Mouse (Mus musculus) lung, embryonic 16.5 days (tissue): Measurements from ENCODE around the gene F12. TPM values are rescaled to one million over a fixed set of nuclear protein-coding genes. Genes with fewer than 3 reads are reported as not detected.
"Not testable (repeated sequence)": the region's sequence is repeated elsewhere in the genome, so short reads cannot be mapped to it uniquely, and the experiment has no call there.

Experiments
- ATAC-seq: fragments of 200-750 bp; cut with Nextera tagmentation; 2 replicates; pipeline ENCODE4 v1.8.0; 2017; ENCODE audit warnings: low read depth, mild to moderate bottlenecking, moderate library complexity
- H3K27ac ChIP-seq: fragments of 300-500 bp; sonication (generic); 2 replicates; pipeline ENCODE4 v1.5.1; 2014; ENCODE audit warnings: mild to moderate bottlenecking, control low read depth, low read length
- H3K27me3 ChIP-seq: fragments of 300-500 bp; sonication (generic); 2 replicates; pipeline ENCODE4 v1.6.1; 2014; ENCODE audit warnings: low read depth, low read length, mixed read lengths; ENCODE audit not compliant: control insufficient read depth, insufficient read depth
- H3K36me3 ChIP-seq: fragments of 300-500 bp; sonication (generic); 2 replicates; pipeline ENCODE4 v1.6.1; 2014; ENCODE audit warnings: low read length; ENCODE audit not compliant: control insufficient read depth, insufficient read depth
- H3K4me1 ChIP-seq: fragments of 300-500 bp; sonication (generic); replicated peaks from 2 replicates; pipeline ENCODE4 v1.6.1; 2014; ENCODE audit warnings: low read length, mixed read lengths; ENCODE audit not compliant: control insufficient read depth, insufficient read depth
- H3K4me2 ChIP-seq: fragments of 300-500 bp; sonication (generic); 2 replicates; pipeline ENCODE4 v1.6.1; 2014; ENCODE audit warnings: low read depth, low read length, control low read depth
- H3K4me3 ChIP-seq: fragments of 300-500 bp; sonication (generic); 2 replicates; pipeline ENCODE4 v1.5.1; 2014; ENCODE audit warnings: mild to moderate bottlenecking, low read length, control low read depth
- H3K9ac ChIP-seq: fragments of 300-500 bp; sonication (generic); 2 replicates; pipeline ENCODE4 v1.6.1; 2014; ENCODE audit warnings: low read length, control low read depth
- H3K9me3 ChIP-seq: fragments of 300-500 bp; sonication (generic); 2 replicates; pipeline ENCODE4 v1.6.1; 2016; ENCODE audit warnings: low read length; ENCODE audit not compliant: control insufficient read depth
- WGBS: fragments of 180-500 bp; shearing (Covaris S2); extraction: QIAGEN DNeasy Blood & Tissue Kit; methylation state at CpG from one replicate; pipeline ENCODE4 v1.1.7; 2014; 5-methylcytosine and 5-hydroxymethylcytosine counted together
- polyA plus RNA-seq: library from polyadenylated mRNA; unstranded; fragments of >200 nt; fragmentation: Nextera tagmentation; extraction: Ambion mirVana; gene quantifications from 2 replicates; pipeline ENCODE4 v1.2.1, GENCODE M21; 2015

Gene F12
- polyA plus RNA-seq, 1 experiment from 2014 or later = 0.23 TPM

DNA sequence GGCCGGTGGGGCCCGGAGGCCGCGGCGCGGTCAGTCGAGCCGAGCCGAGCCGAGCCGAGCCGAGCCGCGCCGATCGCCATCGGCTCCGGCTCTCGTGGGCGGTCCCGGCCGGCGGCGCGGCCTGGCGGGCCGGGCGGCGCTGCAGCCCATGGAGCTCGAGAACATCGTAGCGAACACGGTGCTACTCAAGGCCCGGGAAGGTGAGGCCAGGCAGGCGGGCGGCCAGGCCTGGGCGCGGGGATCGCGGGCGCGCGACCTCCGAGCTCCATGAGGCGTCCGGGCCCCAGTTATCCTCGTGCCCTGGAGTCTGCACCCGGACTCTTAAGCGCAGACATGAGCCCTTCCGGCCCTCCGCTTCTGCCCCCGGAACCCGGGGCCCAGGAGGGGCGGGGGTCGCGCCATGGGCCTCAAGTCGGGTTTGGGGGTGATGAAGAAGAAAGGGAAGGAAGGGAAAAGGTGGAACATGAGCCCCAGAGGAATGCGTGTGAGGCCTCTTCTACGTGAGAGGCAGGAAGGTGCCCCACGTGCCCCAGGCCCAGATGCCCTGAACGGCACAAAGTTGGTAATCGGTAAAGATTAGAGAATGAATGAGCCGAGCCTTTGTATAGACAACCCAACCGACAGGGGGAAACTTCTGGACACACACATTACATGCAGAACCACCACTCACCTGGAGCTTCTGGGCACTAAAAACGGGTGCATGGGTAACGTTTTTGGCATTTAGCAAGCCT lies 18.9 kb upstream of the F12 start:
- H3K4me2 ChIP-seq = peak overlapping the region; percentile 79
- H3K36me3 ChIP-seq = peaks cover 2% of the 10 kb centered on the region; the same call in 1 of the 2 replicates
- H3K9me3 ChIP-seq = no peaks in the 10 kb centered on the region
- no peak for ATAC-seq
- WGBS = under 1% methylated on average over 64 of the region's 66 CpGs
- H3K4me1 ChIP-seq = peaks cover 17% of the 10 kb centered on the region
- H3K9ac ChIP-seq = peak overlapping the region; percentile 97
- peak overlapping the region; percentile 96 for H3K27ac ChIP-seq
- no peaks in the 10 kb centered on the region for H3K27me3 ChIP-seq
- H3K4me3 ChIP-seq = peak overlapping the region; percentile 83

DNA sequence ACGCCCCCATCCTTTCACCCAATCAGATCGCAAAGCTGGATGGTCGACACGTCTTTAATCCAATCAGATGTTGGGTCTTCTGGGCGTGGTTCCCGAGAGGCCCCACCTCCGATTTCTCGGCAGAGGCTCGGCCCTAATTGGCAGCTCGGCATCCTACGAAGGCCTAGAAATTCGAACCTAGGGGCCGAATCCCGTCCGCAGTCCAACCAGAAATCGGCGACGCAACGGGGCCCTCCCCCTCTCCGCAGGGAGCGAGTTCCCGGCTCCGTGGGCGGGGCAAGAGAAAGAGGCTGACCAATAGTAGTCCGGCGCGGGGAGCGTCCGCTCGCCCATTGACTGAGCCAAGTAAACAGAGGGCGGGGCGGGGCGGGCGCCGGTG lies 18.3 kb upstream of the F12 start, which contains the start of gene Grk6:
Gene Grk6, plus strand, starts transcription at position 136 of the 379 bp plus-strand sequence.
- Histone ChIP-seq H3K4me1 (peaks cover 17% of the 10 kb centered on the region), H3K27ac (peak within 1 kb of the TSS; percentile 96), H3K9ac (peak within 1 kb of the TSS; percentile 97), H3K4me2 (peak within 1 kb of the TSS; percentile 79), H3K4me3 (peak within 1 kb of the TSS; percentile 83), H3K36me3 (no peaks in the 10 kb centered on the region), H3K27me3 (no peaks in the 10 kb centered on the region), H3K9me3 (no peaks in the 10 kb centered on the region)
- 0% methylated on average over 25 of the region's 35 CpGs for WGBS
- ATAC-seq = peak; percentile 97

DNA sequence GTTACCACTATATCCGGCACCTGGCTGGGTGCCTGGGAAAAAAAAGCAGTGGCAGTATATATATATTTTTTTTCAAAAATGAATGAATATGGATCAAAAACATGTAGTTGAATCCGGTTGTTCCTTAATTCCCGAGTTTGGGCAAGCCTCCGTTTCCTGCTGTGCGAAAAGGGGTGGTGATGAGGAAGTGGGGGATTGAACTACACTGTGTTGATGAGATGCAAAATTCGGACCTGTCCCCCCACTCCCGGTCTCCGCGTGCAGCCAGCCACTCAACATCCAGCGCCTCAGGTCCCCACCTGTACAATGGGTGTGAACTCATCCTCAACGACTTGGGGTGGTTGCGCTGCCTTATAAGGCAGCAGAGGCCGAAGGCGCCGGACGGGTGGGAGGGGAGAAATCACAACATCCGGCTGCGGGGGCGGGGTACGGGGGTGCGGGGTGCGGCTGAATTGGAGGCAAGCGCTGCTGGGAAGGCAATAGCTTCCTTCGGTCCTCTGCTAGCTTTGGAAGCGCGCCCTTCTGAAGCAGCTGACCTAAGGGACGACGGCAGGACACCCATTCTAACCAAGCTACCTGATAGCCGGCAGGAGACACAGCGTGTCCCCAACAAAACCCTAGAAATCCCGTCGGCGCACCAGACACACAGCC lies 17.8 kb upstream of the F12 start:
- H3K27ac ChIP-seq = peak overlapping the region; percentile 96
- H3K4me1 ChIP-seq = peaks cover 17% of the 10 kb centered on the region
- ATAC-seq = peak; percentile 83
- no peaks in the 10 kb centered on the region for H3K36me3 ChIP-seq
- H3K27me3 ChIP-seq = no peaks in the 10 kb centered on the region
- H3K9ac ChIP-seq = peak overlapping the region; percentile 68
- WGBS = under 1% methylated on average over 33 of the region's 33 CpGs
- H3K9me3 ChIP-seq = no peaks in the 10 kb centered on the region
- H3K4me2 ChIP-seq = peak overlapping the region; percentile 78
- peak overlapping the region; percentile 83 for H3K4me3 ChIP-seq

DNA sequence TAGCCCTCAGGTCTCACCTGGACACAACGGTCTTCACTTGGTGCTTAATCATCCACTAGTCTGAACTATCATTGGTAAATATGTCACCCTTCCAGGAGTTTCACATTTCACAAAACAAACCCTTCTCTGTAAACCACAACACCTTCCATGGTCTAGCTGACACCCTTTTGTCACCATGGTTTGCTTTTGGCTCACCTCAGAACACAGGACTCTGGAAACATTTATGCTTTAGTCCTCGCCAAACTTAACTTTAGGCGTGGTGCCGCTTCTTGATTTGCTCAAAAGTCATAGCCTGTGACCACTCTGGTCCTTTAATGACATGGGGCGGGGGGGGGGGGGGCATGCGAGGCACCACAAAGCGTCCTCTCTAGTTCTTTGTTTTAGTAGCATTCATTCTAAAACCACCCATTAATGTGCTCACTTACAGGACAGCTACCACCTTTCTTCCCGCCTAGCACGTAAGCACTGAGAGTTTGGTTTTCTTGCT lies 17.2 kb upstream of the F12 start:
- peak overlapping the region; percentile 96 for H3K27ac ChIP-seq
- WGBS = 29% methylated on average over 9 of the region's 9 CpGs
- no peaks in the 10 kb centered on the region for H3K36me3 ChIP-seq
- no peaks in the 10 kb centered on the region for H3K27me3 ChIP-seq
- H3K4me3 ChIP-seq = peak overlapping the region; percentile 83
- peak overlapping the region; percentile 68 for H3K9ac ChIP-seq
- ATAC-seq = no peak
- peaks cover 17% of the 10 kb centered on the region for H3K4me1 ChIP-seq
- H3K9me3 ChIP-seq = no peaks in the 10 kb centered on the region
- H3K4me2 ChIP-seq = peak overlapping the region; percentile 78

DNA sequence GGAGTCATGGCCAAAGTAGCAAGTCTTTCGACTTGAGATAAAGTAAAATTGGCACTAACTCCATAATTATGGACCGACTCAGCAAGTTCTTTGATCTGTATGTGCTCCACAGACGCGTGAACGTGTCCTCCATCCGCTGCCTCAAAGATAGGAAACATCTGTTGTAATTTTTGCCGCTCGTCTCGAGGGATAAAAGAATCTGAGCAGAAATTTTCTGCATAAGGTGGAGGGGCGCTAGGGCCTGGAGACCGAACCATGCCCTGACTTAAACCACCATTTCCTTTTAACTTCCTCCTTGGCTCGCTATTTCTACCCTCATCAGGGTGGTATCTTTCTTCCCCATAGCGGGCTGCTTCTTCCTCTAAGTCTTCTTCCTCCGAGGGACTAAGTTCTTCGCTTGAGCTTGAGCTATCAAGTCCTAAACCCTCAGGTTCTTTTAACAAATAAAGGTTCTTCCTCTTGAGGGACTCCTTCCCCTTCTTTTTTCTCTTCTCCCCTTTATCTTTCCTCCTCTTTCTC lies 10.6 kb upstream of the F12 start:
- not testable (repeated sequence) for H3K27ac ChIP-seq, H3K36me3 ChIP-seq, H3K27me3 ChIP-seq, H3K4me1 ChIP-seq, H3K4me2 ChIP-seq, H3K9me3 ChIP-seq, H3K9ac ChIP-seq, ATAC-seq, H3K4me3 ChIP-seq
- 72% methylated on average over 14 of the region's 15 CpGs for WGBS

DNA sequence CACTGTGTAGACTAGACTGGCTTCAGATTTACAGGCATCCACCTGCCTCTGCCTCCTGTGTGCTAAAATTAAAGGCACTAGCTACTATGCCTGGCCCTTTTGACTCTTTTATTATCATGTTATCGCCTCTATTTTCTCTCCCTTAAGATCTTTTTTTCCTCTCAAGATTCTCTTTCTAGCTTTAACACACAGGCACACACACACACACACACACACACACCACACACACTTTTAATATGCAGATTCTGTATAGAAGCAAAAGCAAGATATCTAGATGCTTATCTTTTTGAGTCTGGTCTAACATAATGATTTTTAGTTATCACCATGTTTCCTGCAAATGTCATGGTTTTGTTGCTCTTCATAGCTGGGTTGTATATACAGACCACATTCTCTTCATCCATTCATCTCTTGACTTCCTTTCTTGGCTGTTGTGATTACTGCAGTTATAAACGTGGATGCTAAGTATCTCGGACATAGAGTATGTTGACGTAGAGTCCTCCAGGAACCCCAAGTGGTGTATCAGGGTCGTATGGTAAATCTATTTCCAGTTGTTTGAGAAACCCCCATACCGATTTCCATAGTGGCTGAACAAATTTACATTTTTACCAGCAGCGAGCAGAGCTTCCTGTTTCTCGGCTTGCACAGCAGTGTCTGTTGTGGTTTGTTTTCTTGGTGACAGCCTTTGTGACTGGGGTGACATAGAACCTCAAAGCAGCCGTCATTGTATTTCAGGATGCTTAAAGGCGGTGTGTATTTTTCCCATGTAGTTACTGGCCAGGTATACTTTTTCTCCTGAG lies 5.5 kb upstream of the F12 start:
- 56% methylated on average over 10 of the region's 10 CpGs for WGBS
- Histone ChIP-seq H3K9me3 (peaks cover 4% of the 10 kb centered on the region; the same call in 1 of the 2 replicates), H3K4me3 (no peak overlapping the region), H3K4me2 (no peak overlapping the region), H3K4me1 (no peaks in the 10 kb centered on the region), H3K27ac (no peak overlapping the region), H3K36me3 (no peaks in the 10 kb centered on the region), H3K9ac (no peak overlapping the region), H3K27me3 (no peaks in the 10 kb centered on the region)
- no peak for ATAC-seq

DNA sequence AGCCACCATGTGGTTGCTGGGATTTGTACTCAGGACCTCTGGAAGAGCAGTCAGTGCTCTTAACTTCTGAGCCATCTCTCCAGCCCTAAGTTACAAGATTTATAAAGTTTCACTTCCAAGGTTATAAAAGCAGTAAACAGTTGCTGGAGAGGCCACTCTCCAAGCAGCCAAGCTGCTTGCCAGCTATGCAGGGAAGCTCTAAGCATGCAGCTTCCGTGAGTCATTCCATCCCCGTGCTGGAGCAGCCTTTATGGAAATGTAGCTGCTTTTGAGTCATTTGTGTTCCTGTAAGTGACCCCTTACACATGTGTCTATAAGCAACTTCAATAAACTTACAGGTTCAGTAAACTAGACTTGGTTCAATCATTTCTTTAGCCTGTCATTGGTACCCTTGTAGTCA lies 4.0 kb upstream of the F12 start:
- H3K9ac ChIP-seq = no peak overlapping the region
- no peak for ATAC-seq
- no peak overlapping the region for H3K4me3 ChIP-seq
- no peak overlapping the region for H3K4me2 ChIP-seq
- no peak overlapping the region for H3K27ac ChIP-seq
- no peaks in the 10 kb centered on the region for H3K27me3 ChIP-seq
- no peaks in the 10 kb centered on the region for H3K4me1 ChIP-seq
- H3K36me3 ChIP-seq = no peaks in the 10 kb centered on the region
- 76% methylated on average over 2 of the region's 2 CpGs for WGBS
- H3K9me3 ChIP-seq = peaks cover 4% of the 10 kb centered on the region; the same call in 1 of the 2 replicates

DNA sequence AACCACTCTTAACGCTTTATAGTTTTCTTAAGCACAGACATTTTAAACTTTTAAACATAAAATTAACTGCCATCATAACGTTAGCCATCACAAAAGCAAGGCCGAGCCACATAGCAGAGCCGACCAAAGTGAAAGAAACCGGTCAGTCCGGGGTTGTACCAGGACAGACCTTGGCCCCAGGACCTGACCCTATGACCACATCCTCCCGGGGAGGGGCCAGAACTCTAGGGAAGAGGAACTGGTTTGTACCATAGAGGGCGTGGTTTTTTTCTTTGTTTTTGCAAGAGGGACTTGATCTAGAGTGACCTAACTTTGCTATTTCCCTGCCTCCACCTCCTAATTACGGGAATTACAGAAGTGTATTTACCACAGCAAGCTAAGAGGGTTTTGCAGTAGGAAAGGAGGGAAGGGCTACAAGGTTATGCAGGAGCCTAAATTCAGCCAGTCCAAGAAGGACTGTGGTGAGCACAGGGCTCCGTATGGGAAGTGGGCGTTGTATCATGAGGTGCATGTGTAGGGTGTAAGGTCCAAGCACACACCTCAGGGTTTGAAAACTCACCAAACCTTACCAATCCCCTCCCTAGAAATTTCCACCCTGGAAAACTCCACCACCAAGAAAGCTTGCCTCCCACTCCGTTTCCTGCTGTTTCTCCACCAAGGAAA lies 2.8 kb upstream of the F12 start:
- H3K27me3 ChIP-seq = no peaks in the 10 kb centered on the region
- no peak overlapping the region for H3K9ac ChIP-seq
- peaks cover 4% of the 10 kb centered on the region; the same call in 1 of the 2 replicates for H3K9me3 ChIP-seq
- WGBS = 62% methylated on average over 12 of the region's 12 CpGs
- H3K36me3 ChIP-seq = no peaks in the 10 kb centered on the region
- H3K4me3 ChIP-seq = no peak overlapping the region
- no peak overlapping the region for H3K27ac ChIP-seq
- H3K4me2 ChIP-seq = no peak overlapping the region
- H3K4me1 ChIP-seq = no peaks in the 10 kb centered on the region
- ATAC-seq = no peak
